Mouse (Mus musculus) liver, postnatal 0 days (tissue): ENCODE measurements around the gene Ehd2.

ENCODE experiments used
- CTCF ChIP-seq: sonication (generic); IDR thresholded peaks from 2 replicates; pipeline ENCODE4 v1.5.1; 2016; ENCODE audit warnings: antibody characterized with exemption, low read depth
- EP300 ChIP-seq: IDR thresholded peaks from 2 replicates; pipeline ENCODE4 v1.6.1; 2016; ENCODE audit warnings: antibody characterized with exemption, low read depth, mild to moderate bottlenecking

- no peak for TF ChIP-seq CTCF
- no peak for TF ChIP-seq EP300
Measured at GRCm38 (mm10) chr7:15901366-15902048, 65.9 kb downstream of the Ehd2 start.
